Mouse (Mus musculus) left cerebral cortex, postnatal 36 days (tissue): ENCODE data around the gene Nr5a2. TPM values are rescaled to one million over a fixed set of nuclear protein-coding genes. Genes with fewer than 3 reads are reported as not detected.

Experiments
- DNase-seq, 2 experiments: peaks; one replicate each; pipeline ENCODE4 v3.0.0; 2021 to 2022; ENCODE audit warnings: low spot score in 2 of 2, mixed read lengths in 1 of 2
- intact Hi-C: fragments of 180-260 bp; cut with DNase I; formaldehyde crosslinking; loops from one replicate; pipeline ENCODE4 v1.15.1; 2025
- total RNA-seq, 2 experiments: library from RNA; stranded (reverse); gene quantifications; 2 replicates each; pipeline ENCODE4 v1.2.3; 2021

Nr5a2 gene
- under 1 TPM in 1 of 2 experiments, not detected in 1; 0.12 TPM for total RNA-seq

DNA sequence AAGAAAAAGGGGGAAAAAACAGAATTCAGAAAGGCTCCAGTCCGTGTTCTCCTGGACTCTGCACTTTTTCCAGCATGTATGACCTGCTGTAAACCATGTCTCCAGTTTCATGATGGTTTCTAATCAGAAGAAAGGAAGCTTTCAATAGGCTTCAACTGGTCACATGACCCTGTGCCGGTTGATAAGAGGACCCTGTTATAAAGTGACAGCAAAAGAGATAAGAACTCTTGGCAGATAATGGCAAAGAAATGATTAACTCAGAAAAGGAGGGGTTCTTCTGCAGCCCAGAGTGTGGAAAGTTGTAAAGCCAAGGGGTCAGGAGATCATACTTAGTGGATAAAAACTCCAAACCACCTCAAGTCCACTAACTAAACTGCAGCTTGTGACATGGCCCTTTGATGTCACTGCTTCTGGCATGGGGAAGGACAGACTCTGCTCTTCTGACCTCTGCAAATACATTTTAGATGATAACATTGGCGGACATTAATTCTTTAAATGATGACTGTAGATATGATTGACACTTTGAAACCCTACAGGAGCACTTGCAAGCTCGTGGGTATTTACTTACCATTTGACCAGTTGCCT is at the start of gene Nr5a2:
Nr5a2 (minus strand) TSS at position 21 of the 585 bp plus-strand sequence.
- DNase-seq, result no peak
- intact Hi-C loops, result no loop called here

GRCm38 (mm10) chr1:137008726-137009239 is 48.5 kb upstream of the Nr5a2 start:
- DNase-seq, result no peak
- intact Hi-C loops, result no loop called here

- no peak for DNase-seq
- intact Hi-C loops, result no loop called here
These were observed 43.6 kb upstream of the Nr5a2 start for GRCm38 (mm10) chr1:137003816-137004215.

GRCm38 (mm10) chr1:137003144-137003543 is 42.9 kb upstream of the Nr5a2 start:
- intact Hi-C loops, result no loop called here

GRCm38 (mm10) chr1:136991762-136992352 is 31.6 kb upstream of the Nr5a2 start:
- DNase-seq, result no peak
- intact Hi-C loops, result no loop called here

More at GRCm38 (mm10) chr1:137003144-137003543, 42.9 kb upstream of the Nr5a2 start:
- no peak for DNase-seq

DNA sequence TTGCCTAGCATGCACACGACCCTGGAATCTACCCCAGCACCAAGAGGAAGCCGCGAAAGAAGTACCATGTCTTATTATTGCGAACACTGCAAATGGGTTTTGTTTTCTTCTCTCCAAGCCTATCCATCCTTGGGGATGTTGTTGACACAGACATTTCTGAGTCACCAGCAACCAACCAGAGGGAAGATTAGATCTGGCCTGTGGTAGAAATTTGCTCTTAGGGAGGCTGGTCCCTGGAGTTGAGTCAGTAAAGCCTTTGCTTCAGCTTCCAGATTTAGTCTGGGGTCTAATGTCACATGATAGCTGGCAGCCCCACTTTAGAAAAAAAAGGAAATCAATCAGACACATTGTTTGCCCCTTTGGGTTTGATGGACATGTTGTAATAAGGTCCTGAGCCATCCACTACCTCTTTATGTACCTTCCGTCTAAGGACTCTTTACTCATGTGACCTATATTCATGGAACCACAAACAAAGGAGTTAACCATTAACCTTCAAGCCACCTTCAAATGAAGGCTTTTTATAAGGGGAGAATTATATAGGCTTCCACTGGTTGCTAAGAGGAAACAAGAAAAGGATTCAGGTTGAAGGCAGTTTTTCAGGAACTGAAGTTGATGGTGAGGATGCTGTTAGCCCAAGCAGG is 20.1 kb upstream of the Nr5a2 start:
- DNase-seq, result no peak
- intact Hi-C loops, result no loop called here

DNA sequence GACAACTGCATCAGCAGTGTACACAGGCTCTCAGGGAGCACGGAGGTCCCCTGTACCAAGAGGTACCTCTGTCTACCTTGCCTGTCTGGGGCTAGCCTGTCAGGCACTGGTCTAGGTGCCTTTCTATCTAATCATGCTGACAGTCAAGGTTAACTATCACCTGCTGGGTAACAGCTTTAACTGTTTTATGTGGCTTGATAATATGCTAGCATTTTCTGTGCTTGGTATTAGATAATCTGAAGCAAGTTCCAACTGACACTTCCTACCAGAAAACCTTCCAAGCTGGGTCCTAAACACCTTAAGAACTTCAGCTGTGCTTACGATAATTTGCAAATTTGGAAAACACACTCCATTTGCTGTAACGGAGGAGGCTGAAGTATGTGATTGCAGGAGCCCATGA is 17.6 kb upstream of the Nr5a2 start:
- intact Hi-C loops, result no loop called here
- no peak for DNase-seq

DNA sequence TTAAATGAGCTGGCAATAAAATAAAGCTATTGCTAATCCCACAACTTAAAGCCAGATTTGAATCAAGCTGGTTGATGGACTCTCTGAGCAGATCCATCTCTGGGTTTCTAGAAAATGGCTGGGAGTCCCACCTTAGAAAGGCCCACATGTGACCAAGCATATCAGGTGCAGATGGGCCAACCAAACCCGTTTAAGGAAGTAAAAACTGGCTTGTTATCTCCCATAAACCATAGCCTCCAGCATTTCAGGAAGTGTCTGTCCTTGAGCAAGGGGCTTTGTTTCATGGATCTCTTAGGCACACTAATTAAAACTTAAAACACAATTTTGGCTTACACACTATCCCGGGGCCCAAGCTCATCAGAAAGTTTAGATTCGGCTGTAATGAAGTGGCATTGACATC is 13.8 kb upstream of the Nr5a2 start:
- intact Hi-C loops, result no loop called here
- no peak for DNase-seq

DNA sequence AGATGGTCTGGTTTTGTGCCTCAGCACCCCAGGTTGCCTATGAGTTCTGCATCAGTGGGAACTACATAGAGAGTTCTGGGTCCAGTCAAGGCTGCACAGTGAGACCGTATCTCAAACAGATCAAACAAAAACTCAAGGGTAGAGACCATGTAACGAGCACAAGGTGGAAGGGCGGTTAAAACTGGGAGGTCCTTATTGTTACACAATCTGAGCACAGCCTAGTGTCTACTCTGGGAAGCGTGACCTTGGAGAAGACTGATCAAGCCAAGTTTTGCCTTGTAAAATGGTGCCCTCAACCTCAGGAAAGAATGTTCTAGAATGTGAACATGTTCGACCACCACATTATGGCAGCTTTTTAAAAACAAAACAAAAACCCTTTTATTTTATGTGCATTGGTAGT is 12.8 kb upstream of the Nr5a2 start:
- no peak for DNase-seq
- intact Hi-C loops, result no loop called here

DNA sequence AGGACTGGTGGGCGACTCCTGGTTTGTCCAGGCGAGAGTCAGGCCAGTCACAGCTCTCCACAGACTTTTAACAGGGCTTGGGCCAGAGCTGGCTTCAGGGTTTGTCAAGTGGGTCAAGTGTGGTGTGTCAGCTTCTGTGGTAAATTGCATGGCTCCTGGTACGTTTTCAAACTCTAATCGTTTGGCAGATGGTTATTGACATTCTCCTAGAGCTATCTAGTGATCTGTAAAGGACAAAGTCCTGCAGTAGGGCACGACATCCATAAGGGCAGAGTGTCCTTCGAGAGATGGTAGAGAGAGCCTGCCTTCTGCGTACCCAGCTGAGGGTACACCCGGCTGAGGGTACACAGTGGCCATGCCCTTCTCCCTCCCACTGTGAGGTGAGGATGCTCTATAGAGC is 10.7 kb upstream of the Nr5a2 start:
- no peak for DNase-seq
- intact Hi-C loops, result no loop called here

GRCm38 (mm10) chr1:136966728-136967386 is 6.6 kb upstream of the Nr5a2 start:
- intact Hi-C loops, result no loop called here
- no peak for DNase-seq

DNA sequence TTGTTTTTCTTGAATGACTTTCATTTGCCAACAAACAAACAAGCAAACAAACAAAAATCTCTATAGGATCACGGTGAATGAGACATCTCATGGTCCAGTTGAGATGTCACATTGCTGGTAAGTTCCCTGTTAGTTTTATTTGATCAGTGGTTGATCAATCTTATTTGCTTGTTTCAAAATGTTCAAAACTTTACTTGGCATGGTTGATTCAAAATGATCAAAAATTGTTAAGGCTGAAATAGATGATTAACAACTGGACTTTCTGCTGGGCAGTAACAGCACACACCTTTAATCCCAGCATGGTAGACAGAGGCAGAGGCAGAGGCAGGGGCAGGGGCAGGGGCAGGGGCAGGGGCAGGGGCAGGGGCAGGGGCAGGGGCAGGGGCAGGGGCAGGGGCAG is 757 bp downstream of the Nr5a2 start:
- DNase-seq, result no peak
- intact Hi-C loops, result loop anchor here (10.0 kb wide), 1 partner anchor 265 kb away; no protein-coding TSS in a partner anchor

DNA sequence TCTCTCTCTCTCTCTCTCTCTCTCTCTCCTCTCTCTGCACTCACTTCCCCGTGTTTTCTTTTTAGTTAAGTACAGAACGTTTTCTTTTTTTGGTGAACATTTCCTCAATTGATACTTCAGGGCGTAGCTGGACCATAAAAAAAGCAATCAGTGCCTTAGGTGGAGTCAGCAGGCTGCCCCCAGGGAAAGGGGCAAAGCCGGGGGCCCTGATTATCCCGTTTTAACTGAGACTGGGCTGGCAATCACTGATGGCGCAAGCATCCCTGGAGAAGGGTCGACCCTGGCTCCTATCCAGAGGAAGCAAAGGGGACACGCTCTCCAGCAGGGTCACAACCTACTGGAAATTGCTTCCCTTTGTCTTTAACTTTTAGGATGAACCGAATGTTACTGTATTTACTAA is 1.6 kb downstream of the Nr5a2 start:
- intact Hi-C loops, result loop anchor here (10.0 kb wide), 1 partner anchor 266 kb away; no protein-coding TSS in a partner anchor
- DNase-seq, result no peak

- DNase-seq, result no peak
- intact Hi-C loops, result loop anchor here (10.0 kb wide), 1 partner anchor 267 kb away; no protein-coding TSS in a partner anchor
These were observed 2.1 kb downstream of the Nr5a2 start for GRCm38 (mm10) chr1:136958185-136958584.

- intact Hi-C loops, result loop anchor here (10.0 kb wide), 1 partner anchor 267 kb away; no protein-coding TSS in a partner anchor
- DNase-seq, result no peak
These were observed 2.6 kb downstream of the Nr5a2 start for GRCm38 (mm10) chr1:136957696-136958095.

GRCm38 (mm10) chr1:136954108-136954494 is 6.1 kb downstream of the Nr5a2 start:
- no peak for DNase-seq
- intact Hi-C loops, result loop anchor here (10.0 kb wide), 1 partner anchor 271 kb away; no protein-coding TSS in a partner anchor

GRCm38 (mm10) chr1:136953444-136954107 is 6.7 kb downstream of the Nr5a2 start:
- DNase-seq, result no peak
- intact Hi-C loops, result loop anchor here (10.0 kb wide), 1 partner anchor 271 kb away; no protein-coding TSS in a partner anchor

DNA sequence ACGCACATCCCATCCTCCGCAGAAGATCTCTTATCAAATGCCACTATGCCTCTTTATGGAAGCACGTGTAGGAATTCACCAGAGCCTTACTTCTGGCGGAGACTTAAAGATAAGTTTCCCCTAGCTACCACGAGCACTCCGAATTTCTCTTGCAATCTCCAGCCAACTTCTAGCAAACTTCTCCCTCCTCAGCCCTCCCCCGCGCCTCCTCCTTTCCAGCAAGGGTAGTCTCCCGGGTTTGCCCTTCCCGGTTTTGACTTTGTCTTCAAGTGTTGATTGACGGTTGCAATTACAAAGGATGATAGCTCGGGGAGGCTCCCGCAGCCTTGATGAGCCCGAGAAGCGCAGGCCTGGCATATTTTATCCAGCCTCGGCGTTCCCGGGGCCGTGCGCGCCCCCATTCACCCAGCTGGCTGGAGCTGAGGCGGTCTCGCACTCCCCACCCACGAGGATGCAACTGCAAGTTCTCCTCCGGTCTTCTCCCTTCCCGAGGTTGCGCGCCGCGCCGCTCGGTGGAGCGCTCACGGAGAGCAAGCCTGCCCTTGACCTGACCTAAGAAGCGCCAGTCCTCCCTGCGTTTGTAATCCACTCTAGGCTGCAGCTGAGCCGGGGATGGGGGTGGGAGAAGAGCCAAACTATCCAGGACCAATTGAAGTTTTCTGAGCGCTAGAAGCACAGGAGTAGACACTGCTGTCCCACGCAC is 7.5 kb downstream of the Nr5a2 start:
- intact Hi-C loops, result loop anchor here (10.0 kb wide), 1 partner anchor 272 kb away; no protein-coding TSS in a partner anchor
- DNase-seq, result peak in 1 of 2 experiments; percentile 12
